Mouse (Mus musculus) heart, postnatal 25 days (tissue): ENCODE data around the gene Med25. TPM values are rescaled to one million over a fixed set of nuclear protein-coding genes. Genes with fewer than 3 reads are reported as not detected.

Experiments
- DNase-seq: peaks from one replicate; pipeline ENCODE4 v3.0.0; 2022; ENCODE audit warnings: low spot score
- intact Hi-C: fragments of 180-260 bp; cut with DNase I; formaldehyde crosslinking; loops from one replicate; pipeline ENCODE4 v1.15.1; 2025
- microRNA-seq: library from miRNA; unstranded; fragments of <30 nt; microRNA quantifications from one replicate; pipeline ENCODE4 v1.2.0, GENCODE M21; 2022
- total RNA-seq, 2 experiments: library from RNA; stranded (reverse); gene quantifications; 2 replicates each; pipeline ENCODE4 v1.2.3; 2021

The Med25 gene
- total RNA-seq, 2 experiments from 2014 or later: 66.7 to 73.9 TPM

GRCm38 (mm10) chr7:44826771-44827170 is 65.7 kb downstream of the Med25 start:
- intact Hi-C loops: loop anchor here (10.0 kb wide), 1 partner anchor 172 kb away; no protein-coding TSS in a partner anchor
- DNase-seq: no peak

Small RNA genes lying within 50 kb of the gene (microRNA-seq; reads per million reads assigned to microRNA genes)
- gene Mir707: not detected

Other genes with a start within 250 kb of the Med25 start
- gene Myh14, start 221.9 kb downstream of the Med25 start, total RNA-seq: 10 to 100 TPM; 72.2 to 80.8 TPM
- gene Izumo2, start 184.0 kb downstream of the Med25 start, total RNA-seq: not detected
- 10 to 100 TPM; 22.8 to 24.3 TPM for gene Vrk3, start 144.3 kb downstream of the Med25 start, total RNA-seq
- under 1 TPM in 1 of 2 experiments, not detected in 1; 0.21 TPM for gene Zfp473, start 141.7 kb downstream of the Med25 start, total RNA-seq
- gene Nup62, start 76.6 kb downstream of the Med25 start, total RNA-seq: 10 to 100 TPM; 26.0 to 28.6 TPM
- 1 to 10 TPM in 1 of 2 experiments, under 1 TPM in 1; 0.62 to 2.2 TPM for gene Il4i1, start 76.3 kb downstream of the Med25 start, total RNA-seq
- gene Atf5, start 76.1 kb downstream of the Med25 start, total RNA-seq: 10 to 100 TPM; 63.7 to 64.5 TPM
- 10 to 100 TPM; 61.8 to 75.9 TPM for gene Akt1s1, start 43.7 kb downstream of the Med25 start, total RNA-seq
- 10 to 100 TPM; 44.3 to 47.0 TPM for gene Tbc1d17, start 43.6 kb downstream of the Med25 start, total RNA-seq
- 10 to 100 TPM; 16.0 to 16.6 TPM for gene Pnkp, start 35.6 kb downstream of the Med25 start, total RNA-seq
- 100 to 1,000 TPM; 153 to 165 TPM for gene Ptov1, start 22.9 kb downstream of the Med25 start, total RNA-seq
- 10 to 100 TPM; 12.9 to 15.0 TPM for gene Fuz, start 3.4 kb upstream of the Med25 start, total RNA-seq
- 10 to 100 TPM; 72.5 to 73.1 TPM for gene Ap2a1, start 36.8 kb upstream of the Med25 start, total RNA-seq
- gene Tsks, start 50.5 kb upstream of the Med25 start, total RNA-seq: not detected
- gene Cpt1c, start 82.1 kb upstream of the Med25 start, total RNA-seq: 1 to 10 TPM; 2.7 to 3.1 TPM
- 100 to 1,000 TPM; 105 to 111 TPM for gene Prmt1, start 93.9 kb upstream of the Med25 start, total RNA-seq
- gene Irf3, start 104.9 kb upstream of the Med25 start, total RNA-seq: 10 to 100 TPM; 28.3 to 30.9 TPM
- 10 to 100 TPM; 10.2 to 11.2 TPM for gene Bcl2l12, start 106.0 kb upstream of the Med25 start, total RNA-seq
- gene Scaf1, start 123.7 kb upstream of the Med25 start, total RNA-seq: 10 to 100 TPM; 45.5 to 49.7 TPM
- 10 to 100 TPM; 48.9 to 56.6 TPM for gene Rras, start 125.2 kb upstream of the Med25 start, total RNA-seq
- 10 to 100 TPM; 23.2 to 27.7 TPM for gene Prr12, start 160.2 kb upstream of the Med25 start, total RNA-seq
- 10 to 100 TPM; 25.7 to 27.8 TPM for gene Nosip, start 169.7 kb upstream of the Med25 start, total RNA-seq
- 1 to 10 TPM; 6.8 to 7.1 TPM for gene Prrg2, start 170.0 kb upstream of the Med25 start, total RNA-seq
- 10 to 100 TPM; 28.1 to 32.4 TPM for gene Rcn3, start 199.5 kb upstream of the Med25 start, total RNA-seq
- gene Fcgrt, start 211.1 kb upstream of the Med25 start, total RNA-seq: 10 to 100 TPM; 66.1 to 71.7 TPM
- gene Rps11, start 231.7 kb upstream of the Med25 start, total RNA-seq: 100 to 1,000 TPM; 517 to 569 TPM
- 100 to 1,000 TPM; 613 to 620 TPM for gene Rpl13a, start 236.0 kb upstream of the Med25 start, total RNA-seq
- not detected for gene Gm45713, start 243.5 kb upstream of the Med25 start, total RNA-seq
- gene Flt3l, start 243.7 kb upstream of the Med25 start, total RNA-seq: 10 to 100 TPM in 1 of 2 experiments, 1 to 10 TPM in 1; 5.3 to 15.0 TPM